Mouse (Mus musculus) testis, adult 2 months (tissue): Measurements from ENCODE around the gene Amfr.

Experiments
- CTCF ChIP-seq: fragments of 200-500 bp; IDR thresholded peaks from 2 replicates; pipeline ENCODE4 v1.5.1; 2012; ENCODE audit warnings: low read depth, mild to moderate bottlenecking, inconsistent platforms, low read length, moderate library complexity; ENCODE audit not compliant: control insufficient read depth, insufficient read depth, insufficient replicate concordance
- POLR2A ChIP-seq: fragments of 200-500 bp; IDR thresholded peaks from 2 replicates; pipeline ENCODE4 v1.6.1; 2012; ENCODE audit warnings: low read depth, mild to moderate bottlenecking, inconsistent platforms, low read length, moderate library complexity; ENCODE audit not compliant: control insufficient read depth

GRCm38 (mm10) chr8:93933288-93933687 is 79.4 kb downstream of the Amfr start:
- TF ChIP-seq CTCF (no peak), POLR2A (no peak)
